ENCODE assay signal across 10 mouse cellular contexts in genomic region chr6:39474424-39474823, GRCm38 (mm10). TPM values are rescaled to one million over a fixed set of nuclear protein-coding genes. Genes with fewer than 3 reads are reported as not detected.
DNase-seq lines count a peak whose midpoint lies in the region; ATAC-seq lines count a peak whose summit lies in the region.
"Had no signal": no experiment of that assay in that cellular context is flagged by ENCODE, and none has a peak within 500 bp of the region (broad histone marks: within the 10 kb centered on the region; RNA-seq: fewer than 3 reads in every experiment).

No protein-coding gene starts in this region.

- no peak for DNase-seq in kidney, adult 8-10 months
- DNase-seq in embryo, embryonic 11.5 days (ENCODE audit: low read depth, low spot score): peak; percentile 58
- peak; percentile 60 for DNase-seq in heart, postnatal 4 days
- DNase-seq in retina, embryonic 14.5 days (ENCODE audit: low spot score): no peak
- no peak for DNase-seq in layer of hippocampus, postnatal 36 days

- peaks cover 12% of the 10 kb centered on the region for H3K36me3 ChIP-seq in kidney, embryonic 16.5 days (ENCODE audit: insufficient read depth, low read length)

- WGBS in kidney, embryonic 16.5 days: 33% methylated on average over 6 of the region's 6 CpGs

- H3K9me3 ChIP-seq in kidney, embryonic 16.5 days (ENCODE audit: low read length): no peaks in the 10 kb centered on the region
- H3K9me3 ChIP-seq: heart, embryonic 15.5 days had no signal

- H3K4me1 ChIP-seq in kidney, embryonic 16.5 days (ENCODE audit: insufficient read depth, low read length): peaks cover 9% of the 10 kb centered on the region; the same call in 1 of the 2 replicates

- no peak overlapping the region for H3K27ac ChIP-seq in kidney, embryonic 16.5 days (ENCODE audit: low read length)
- H3K27ac ChIP-seq: heart, embryonic 15.5 days had no signal

- H3K9ac ChIP-seq in kidney, embryonic 16.5 days (replicated peaks; ENCODE audit: low read length): no peak overlapping the region
- H3K9ac ChIP-seq: heart, embryonic 15.5 days had no signal

- ATAC-seq in kidney, embryonic 16.5 days (ENCODE audit: low FRiP score, low TSS enrichment): peak; percentile 79
- ATAC-seq in megakaryocyte progenitor cell, adult 5-6 weeks (replicated peaks; ENCODE audit: poor library complexity): peak; percentile 45
- no peak for ATAC-seq in monocyte, adult 5-6 weeks (replicated peaks; ENCODE audit: insufficient number of reproducible peaks, low FRiP score, low TSS enrichment, poor library complexity, severe bottlenecking)

- no peak overlapping the region for H3K4me3 ChIP-seq in kidney, embryonic 16.5 days (ENCODE audit: low read length)
- H3K4me3 ChIP-seq: heart, embryonic 15.5 days; myocyte had no signal

- no peak overlapping the region for H3K4me2 ChIP-seq in kidney, embryonic 16.5 days (replicated peaks; ENCODE audit: low read depth, low read length)
- H3K4me2 ChIP-seq: heart, embryonic 15.5 days had no signal

- no peaks in the 10 kb centered on the region for H3K27me3 ChIP-seq in kidney, embryonic 16.5 days (ENCODE audit: insufficient read depth, low read length)
- H3K27me3 ChIP-seq: heart, embryonic 15.5 days had no signal

RNA-seq across cellular contexts. Expression of gene Mkrn1, which starts 54.2 kb away (rescaled TPM):
- polyA plus RNA-seq in kidney, embryonic 16.5 days (2015; fragmentation: Nextera tagmentation; extraction: Ambion mirVana): 59.4 and 64.1 TPM in 2 replicates
- 10 to 100 TPM; 47.3 to 84.9 TPM for total RNA-seq in heart, postnatal 4 days (2021)
- 43.6 and 49.2 TPM in 2 replicates for total RNA-seq in megakaryocyte progenitor cell, adult 5-6 weeks (2015)
- 31.7 and 34.4 TPM in 2 replicates for total RNA-seq in megakaryocyte progenitor cell, adult 5-6 weeks (2017)
- 100 to 1,000 TPM; 127 to 136 TPM for total RNA-seq in layer of hippocampus, postnatal 36 days (2021)
- total RNA-seq in monocyte, adult 5-6 weeks (2017): 163 to 297 TPM (median 214 TPM) in 3 replicates

Comparison
In these comparisons a context has a peak if more than half of its experiments do, and no peak if none do; other contexts are left out.
1. DNase-seq: peak in embryo, embryonic 11.5 days (single experiment) and heart, postnatal 4 days (single experiment); none in kidney, adult 8-10 months (0 of 2), retina, embryonic 14.5 days (single experiment) and layer of hippocampus, postnatal 36 days (0 of 2).